Mouse (Mus musculus) embryonic facial prominence, embryonic 12.5 days (tissue): ENCODE results near the gene Ptprn2. TPM values are rescaled to one million over a fixed set of nuclear protein-coding genes. Genes with fewer than 3 reads are reported as not detected.

Experiments used
- ATAC-seq: fragments of 200-750 bp; cut with Nextera tagmentation; 2 replicates; pipeline ENCODE4 v1.8.0; 2017; ENCODE audit not compliant: insufficient number of reproducible peaks, insufficient read depth, low FRiP score, low TSS enrichment
- H3K27ac ChIP-seq: fragments of 300-500 bp; sonication (generic); 2 replicates; pipeline ENCODE4 v1.5.1; 2016; ENCODE audit warnings: mild to moderate bottlenecking
- H3K27me3 ChIP-seq: fragments of 300-500 bp; sonication (generic); 2 replicates; pipeline ENCODE4 v1.6.1; 2016; ENCODE audit warnings: mild to moderate bottlenecking, moderate library complexity
- H3K36me3 ChIP-seq: fragments of 300-500 bp; sonication (generic); 2 replicates; pipeline ENCODE4 v1.6.1; 2016; ENCODE audit warnings: mild to moderate bottlenecking
- H3K4me1 ChIP-seq: fragments of 300-500 bp; sonication (generic); 2 replicates; pipeline ENCODE4 v1.6.1; 2016
- H3K4me2 ChIP-seq: fragments of 300-500 bp; sonication (generic); replicated peaks from 2 replicates; pipeline ENCODE4 v1.6.1; 2016; ENCODE audit warnings: mild to moderate bottlenecking, moderate library complexity
- H3K4me3 ChIP-seq: fragments of 300-500 bp; sonication (generic); 2 replicates; pipeline ENCODE4 v1.5.1; 2016; ENCODE audit warnings: mild to moderate bottlenecking
- H3K9ac ChIP-seq: fragments of 300-500 bp; sonication (generic); 2 replicates; pipeline ENCODE4 v1.6.1; 2016; ENCODE audit warnings: mild to moderate bottlenecking, moderate library complexity
- H3K9me3 ChIP-seq: fragments of 300-500 bp; sonication (generic); 2 replicates; pipeline ENCODE4 v1.6.1; 2016; ENCODE audit warnings: mild to moderate bottlenecking, moderate library complexity
- WGBS: fragments of 180-500 bp; shearing (Covaris S2); methylation state at CpG from one replicate; pipeline ENCODE4 v1.1.7; 2016; 5-methylcytosine and 5-hydroxymethylcytosine counted together
- polyA plus RNA-seq: library from polyadenylated mRNA; unstranded; fragments of >200 nt; fragmentation: Nextera tagmentation; extraction: Ambion mirVana; gene quantifications from 2 replicates; pipeline ENCODE4 v1.2.1, GENCODE M21; 2016

The Ptprn2 gene
- polyA plus RNA-seq, 1 experiment from 2014 or later, result 0.90 TPM

- Histone ChIP-seq H3K9me3 (no peaks in the 10 kb centered on the region), H3K4me1 (peaks cover 8% of the 10 kb centered on the region; the same call in 1 of the 2 replicates), H3K4me3 (no peak overlapping the region), H3K27ac (no peak overlapping the region), H3K9ac (no peak overlapping the region), H3K36me3 (no peaks in the 10 kb centered on the region), H3K4me2 (peak overlapping the region; percentile 23), H3K27me3 (no peaks in the 10 kb centered on the region)
- ATAC-seq, result peak; percentile 22; the same call in 1 of the 2 replicates
- WGBS, result 33% methylated on average over 4 of the region's 4 CpGs
Measured at GRCm38 (mm10) chr12:117106696-117107095, 621.2 kb downstream of the Ptprn2 start.

DNA sequence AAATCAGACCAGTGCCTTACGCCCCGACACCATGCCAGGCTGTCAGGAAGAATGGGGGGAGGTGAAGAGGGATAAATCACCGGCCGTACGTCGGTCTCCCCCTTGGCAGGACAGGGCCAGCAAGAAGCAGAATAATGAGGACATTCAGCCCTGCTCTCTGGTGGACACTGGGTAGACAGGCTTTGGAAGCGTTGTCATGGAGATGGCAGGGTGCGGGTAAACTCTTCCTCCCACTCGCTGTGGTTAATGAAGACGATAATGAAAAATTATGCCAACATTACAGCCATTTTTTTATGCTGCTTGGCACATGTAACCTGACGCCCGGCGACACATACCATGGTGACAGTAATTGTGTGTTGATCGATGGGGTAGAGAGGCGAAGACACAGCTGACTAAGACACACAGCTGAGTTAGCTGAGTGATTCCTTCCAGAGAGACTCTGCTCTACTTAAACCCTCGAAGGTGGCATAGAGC, 621.7 kb downstream of the Ptprn2 start:
- H3K36me3 ChIP-seq, result no peaks in the 10 kb centered on the region
- no peaks in the 10 kb centered on the region for H3K9me3 ChIP-seq
- H3K4me2 ChIP-seq, result peak overlapping the region; percentile 23
- H3K4me3 ChIP-seq, result no peak overlapping the region
- peak; percentile 76 for ATAC-seq
- H3K27ac ChIP-seq, result no peak overlapping the region
- H3K4me1 ChIP-seq, result peaks cover 8% of the 10 kb centered on the region; the same call in 1 of the 2 replicates
- WGBS, result 23% methylated on average over 16 of the region's 16 CpGs
- no peaks in the 10 kb centered on the region for H3K27me3 ChIP-seq
- no peak overlapping the region for H3K9ac ChIP-seq

DNA sequence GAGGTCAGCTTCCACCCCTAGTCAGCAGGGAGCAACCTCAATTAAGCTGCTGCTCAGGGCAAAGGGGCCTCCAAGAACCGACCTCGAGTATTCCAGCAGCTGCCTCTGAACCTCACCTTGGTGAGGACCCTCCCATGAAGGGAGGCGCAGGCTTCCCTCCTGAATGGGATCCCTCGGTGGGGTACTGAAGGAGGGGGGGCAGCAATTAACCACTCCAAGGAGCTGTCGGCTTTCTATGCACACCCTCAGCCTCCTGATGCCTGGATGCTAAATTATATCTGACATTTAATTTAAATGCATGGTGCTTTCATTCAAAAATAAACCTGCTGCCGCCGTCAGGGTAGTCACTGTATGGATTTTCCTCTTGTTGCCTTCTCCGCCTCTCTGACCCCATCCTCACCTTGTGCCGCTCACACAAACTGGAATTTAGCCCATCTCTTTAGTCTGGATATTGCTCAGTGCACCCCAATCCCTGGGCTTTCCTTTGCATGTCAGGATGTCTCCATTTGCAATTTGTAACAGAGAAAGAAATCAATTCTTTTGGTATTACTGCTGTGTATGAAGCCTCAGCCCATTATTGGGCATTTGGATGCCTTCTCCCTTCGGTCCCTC, 629.8 kb downstream of the Ptprn2 start:
- no peak overlapping the region for H3K4me3 ChIP-seq
- H3K36me3 ChIP-seq, result no peaks in the 10 kb centered on the region
- 0 out of 2 replicates have a peak, but pooled peaks have one; percentile 35 for ATAC-seq
- H3K27me3 ChIP-seq, result no peaks in the 10 kb centered on the region
- H3K9me3 ChIP-seq, result no peaks in the 10 kb centered on the region
- H3K4me2 ChIP-seq, result no peak overlapping the region
- no peaks in the 10 kb centered on the region for H3K4me1 ChIP-seq
- 60% methylated on average over 10 of the region's 10 CpGs for WGBS
- no peak overlapping the region for H3K27ac ChIP-seq
- H3K9ac ChIP-seq, result no peak overlapping the region

GRCm38 (mm10) chr12:117127078-117127477, 641.6 kb downstream of the Ptprn2 start:
- Histone ChIP-seq H3K36me3 (no peaks in the 10 kb centered on the region), H3K4me1 (no peaks in the 10 kb centered on the region), H3K4me3 (no peak overlapping the region), H3K27me3 (no peaks in the 10 kb centered on the region), H3K9me3 (no peaks in the 10 kb centered on the region), H3K27ac (no peak overlapping the region), H3K4me2 (no peak overlapping the region), H3K9ac (no peak overlapping the region)
- 84% methylated on average over 3 of the region's 3 CpGs for WGBS
- no peak for ATAC-seq

- Histone ChIP-seq H3K27ac (no peak overlapping the region), H3K27me3 (no peaks in the 10 kb centered on the region), H3K4me1 (no peaks in the 10 kb centered on the region), H3K4me2 (no peak overlapping the region), H3K36me3 (no peaks in the 10 kb centered on the region), H3K4me3 (no peak overlapping the region), H3K9me3 (no peaks in the 10 kb centered on the region), H3K9ac (no peak overlapping the region)
- ATAC-seq, result no peak
- WGBS, result 79% methylated on average over 6 of the region's 6 CpGs
Measured at GRCm38 (mm10) chr12:117127485-117127884, 642.0 kb downstream of the Ptprn2 start.

DNA sequence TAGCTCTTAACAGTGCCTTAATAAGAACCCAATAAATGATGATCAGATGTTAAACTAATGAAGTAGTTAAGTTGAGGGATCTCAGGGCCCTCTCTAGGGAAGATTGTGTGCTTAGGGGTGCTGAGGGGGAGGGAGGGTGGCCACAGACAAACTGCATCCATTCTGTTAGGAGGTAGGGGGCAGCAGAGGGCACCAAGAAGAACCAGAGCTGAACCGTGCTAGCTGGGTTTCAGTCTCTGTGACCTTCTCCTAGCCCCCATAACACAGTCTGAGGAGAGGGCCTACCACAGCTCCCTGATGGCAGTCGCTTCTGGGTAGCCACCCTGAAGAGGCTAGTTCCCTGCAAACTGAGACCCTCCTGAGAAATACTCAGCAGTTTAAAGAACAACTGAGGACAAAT, 646.6 kb downstream of the Ptprn2 start:
- Histone ChIP-seq H3K9me3 (no peaks in the 10 kb centered on the region), H3K4me3 (no peak overlapping the region), H3K4me2 (no peak overlapping the region), H3K36me3 (no peaks in the 10 kb centered on the region), H3K4me1 (no peaks in the 10 kb centered on the region), H3K9ac (no peak overlapping the region), H3K27me3 (no peaks in the 10 kb centered on the region), H3K27ac (no peak overlapping the region)
- ATAC-seq, result no peak
- WGBS, result 0% methylated on average over 2 of the region's 2 CpGs

DNA sequence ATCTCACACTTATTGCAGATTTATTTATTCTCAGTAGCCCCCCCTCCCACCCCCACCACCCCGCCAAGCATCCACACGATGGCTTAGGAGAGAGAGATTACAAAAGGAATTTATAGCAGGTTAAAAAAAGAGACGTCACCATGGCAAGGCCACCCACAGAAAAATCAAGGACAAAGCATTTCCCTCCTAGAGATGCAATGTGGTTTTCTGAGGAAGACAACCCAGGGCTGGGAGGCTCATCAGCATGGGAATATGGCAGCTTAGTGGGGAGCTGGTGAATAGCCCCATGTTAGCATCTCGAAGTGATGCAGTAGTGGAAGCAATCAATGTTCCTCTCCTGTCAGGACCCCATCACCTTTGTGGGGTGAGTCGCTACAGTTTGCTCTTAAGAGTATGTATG, 649.7 kb downstream of the Ptprn2 start:
- H3K36me3 ChIP-seq, result no peaks in the 10 kb centered on the region
- WGBS, result 82% methylated on average over 5 of the region's 5 CpGs

DNA sequence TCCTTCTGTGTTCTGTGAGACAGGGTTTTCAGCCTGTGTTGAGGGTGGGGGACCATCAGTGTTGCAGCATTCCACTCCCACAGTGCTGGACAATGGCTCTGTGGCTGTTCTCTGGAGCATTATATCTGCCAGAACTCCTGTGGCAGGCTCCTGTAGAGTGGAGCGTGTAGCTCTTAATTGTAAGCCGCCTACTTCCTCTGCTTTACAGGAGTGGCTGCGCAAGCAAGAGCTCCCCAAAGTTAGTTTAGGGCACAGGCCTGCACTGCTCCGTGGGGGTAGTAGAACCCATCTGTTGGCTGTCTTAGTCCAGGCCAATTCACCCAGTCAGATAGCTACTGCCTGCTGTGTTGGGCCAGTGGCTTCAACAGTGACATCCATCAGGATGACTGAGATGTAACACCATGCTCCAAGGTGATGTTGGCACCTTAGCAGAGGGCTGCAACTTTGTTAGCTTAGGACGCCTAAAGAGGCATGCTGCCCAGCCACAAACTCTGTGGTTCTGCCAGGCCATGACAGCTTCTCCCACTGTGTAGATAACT, 651.0 kb downstream of the Ptprn2 start:
- 77% methylated on average over 5 of the region's 5 CpGs for WGBS
- Histone ChIP-seq H3K9ac (no peak overlapping the region), H3K27ac (no peak overlapping the region), H3K4me2 (no peak overlapping the region), H3K9me3 (no peaks in the 10 kb centered on the region), H3K36me3 (no peaks in the 10 kb centered on the region), H3K4me1 (no peaks in the 10 kb centered on the region), H3K27me3 (no peaks in the 10 kb centered on the region), H3K4me3 (no peak overlapping the region)
- no peak for ATAC-seq

More for the DNA sequence above, 649.7 kb downstream of the Ptprn2 start:
- Histone ChIP-seq H3K4me1 (no peaks in the 10 kb centered on the region), H3K9me3 (no peaks in the 10 kb centered on the region), H3K27ac (no peak overlapping the region), H3K4me2 (no peak overlapping the region), H3K27me3 (no peaks in the 10 kb centered on the region), H3K9ac (no peak overlapping the region), H3K4me3 (no peak overlapping the region)
- no peak for ATAC-seq

DNA sequence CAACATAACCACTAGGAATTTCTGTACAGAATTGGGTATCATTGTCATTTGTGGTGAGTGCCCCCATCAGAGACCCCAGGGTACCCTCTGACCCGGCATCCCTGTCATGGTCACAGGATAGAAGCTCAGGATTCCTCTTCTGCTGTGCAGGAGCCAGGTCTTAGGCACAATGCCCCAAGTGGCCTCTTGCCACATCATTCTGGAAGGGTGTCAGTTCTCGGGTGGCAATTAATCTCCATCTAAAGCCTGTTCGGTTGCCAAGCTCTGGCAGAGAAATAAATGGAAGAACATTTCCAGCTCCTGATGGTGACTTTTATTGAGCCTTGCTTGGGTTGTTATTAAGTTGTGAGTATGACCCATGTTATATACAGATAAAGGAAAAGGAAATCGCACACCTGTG, 655.4 kb downstream of the Ptprn2 start:
- Histone ChIP-seq H3K36me3 (no peaks in the 10 kb centered on the region), H3K4me1 (no peaks in the 10 kb centered on the region), H3K9me3 (no peaks in the 10 kb centered on the region), H3K4me2 (no peak overlapping the region), H3K9ac (no peak overlapping the region), H3K4me3 (no peak overlapping the region), H3K27me3 (no peaks in the 10 kb centered on the region), H3K27ac (no peak overlapping the region)
- WGBS, result 84% methylated on average over 4 of the region's 4 CpGs
- ATAC-seq, result no peak

- no peak overlapping the region for H3K4me3 ChIP-seq
- no peak overlapping the region for H3K27ac ChIP-seq
- 91% methylated on average over 6 of the region's 6 CpGs for WGBS
- no peak for ATAC-seq
- no peak overlapping the region for H3K9ac ChIP-seq
- H3K4me1 ChIP-seq, result no peaks in the 10 kb centered on the region
- no peak overlapping the region for H3K4me2 ChIP-seq
- H3K27me3 ChIP-seq, result no peaks in the 10 kb centered on the region
- H3K36me3 ChIP-seq, result no peaks in the 10 kb centered on the region
- no peaks in the 10 kb centered on the region for H3K9me3 ChIP-seq
Measured at GRCm38 (mm10) chr12:117141394-117141793, 655.9 kb downstream of the Ptprn2 start.

DNA sequence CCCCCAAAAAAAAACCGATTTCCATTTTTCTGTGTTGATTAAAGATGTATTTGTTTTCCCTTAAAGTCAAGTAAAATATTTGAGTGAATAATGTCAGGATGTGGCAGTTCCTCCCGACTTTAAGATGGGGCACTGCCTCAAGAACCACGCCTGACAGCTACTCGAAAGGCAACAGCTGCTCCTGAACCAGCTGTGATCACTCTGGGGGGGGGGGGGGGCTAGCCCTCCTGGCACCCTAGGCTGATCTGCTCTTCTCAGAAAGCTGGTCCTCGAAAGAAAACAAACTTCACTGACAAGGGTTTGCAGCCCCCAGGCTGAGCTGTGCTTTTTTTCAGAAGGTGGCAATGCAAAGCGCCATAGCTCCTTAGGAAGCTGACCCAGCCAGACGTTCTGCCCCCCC, 663.7 kb downstream of the Ptprn2 start:
- H3K27ac ChIP-seq, result no peak overlapping the region
- H3K27me3 ChIP-seq, result peaks cover 47% of the 10 kb centered on the region
- H3K4me1 ChIP-seq, result peaks cover 13% of the 10 kb centered on the region
- ATAC-seq, result no peak
- 13% methylated on average over 7 of the region's 7 CpGs for WGBS
- no peak overlapping the region for H3K4me2 ChIP-seq
- H3K4me3 ChIP-seq, result no peak overlapping the region
- no peaks in the 10 kb centered on the region for H3K9me3 ChIP-seq
- no peak overlapping the region for H3K9ac ChIP-seq
- no peaks in the 10 kb centered on the region for H3K36me3 ChIP-seq

- no peak for ATAC-seq
- H3K4me2 ChIP-seq, result peak overlapping the region; percentile 33
- 4% methylated on average over 33 of the region's 33 CpGs for WGBS
- H3K9ac ChIP-seq, result no peak overlapping the region
- H3K27me3 ChIP-seq, result peaks cover 63% of the 10 kb centered on the region
- H3K4me1 ChIP-seq, result peaks cover 16% of the 10 kb centered on the region
- H3K4me3 ChIP-seq, result peak overlapping the region; percentile 16
- no peaks in the 10 kb centered on the region for H3K36me3 ChIP-seq
- no peaks in the 10 kb centered on the region for H3K9me3 ChIP-seq
- no peak overlapping the region for H3K27ac ChIP-seq
Measured at GRCm38 (mm10) chr12:117150611-117151395, 665.3 kb downstream of the Ptprn2 start.
